Mouse (Mus musculus) hematopoietic stem cell, adult 5-6 weeks (primary cell): ENCODE measurements around the gene Atad5. TPM values are rescaled to one million over a fixed set of nuclear protein-coding genes. Genes with fewer than 3 reads are reported as not detected.
A peak's percentile ranks its signal among the peaks of the same experiment; 100 is the strongest.

Experiments
- ATAC-seq, 2 experiments: fragments of 125-278 bp in 1 of 2; replicated peaks in 1 of 2; 2 replicates each; pipeline ENCODE4 v1.8.0; 2016 to 2017; ENCODE audit warnings: inconsistent platforms in 2 of 2, mild to moderate bottlenecking in 2 of 2, moderate number of reproducible peaks in 2 of 2, low read depth in 1 of 2, moderate TSS enrichment in 1 of 2; ENCODE audit not compliant: low FRiP score in 2 of 2, poor library complexity in 2 of 2, severe bottlenecking in 2 of 2, insufficient read depth in 1 of 2, low TSS enrichment in 1 of 2
- total RNA-seq: library from RNA; stranded (forward); fragments of 172-1452, 232-1000 nt; gene quantifications from 2 replicates; pipeline ENCODE4 v1.2.3, GENCODE M21; 2017

Atad5 gene
- total RNA-seq, 1 experiment from 2014 or later: 38.5 TPM

DNA sequence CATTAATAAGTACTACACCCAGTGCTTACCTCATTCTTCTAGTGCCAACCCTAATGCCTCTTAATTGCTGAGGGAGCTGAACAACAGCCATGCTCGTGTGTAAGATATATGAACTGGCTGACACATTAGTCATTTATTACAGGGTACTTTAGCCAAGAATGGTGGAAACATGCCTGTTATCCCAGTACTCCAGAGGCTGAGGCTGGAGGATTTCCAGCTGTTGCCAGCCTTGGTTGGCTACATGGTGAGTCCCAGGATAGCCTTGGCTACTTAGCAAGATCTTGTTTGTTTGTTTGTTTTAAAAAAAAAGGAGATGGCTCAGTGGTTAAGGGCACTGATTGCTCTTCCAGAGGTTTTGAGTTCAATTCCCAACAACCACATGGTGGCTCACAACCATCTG lies 10.4 kb upstream of the Atad5 start:
- ATAC-seq: no peak

- ATAC-seq: no peak
These were observed 9.4 kb upstream of the Atad5 start for GRCm38 (mm10) chr11:80079751-80080150.

- no peak for ATAC-seq
These were observed 8.8 kb upstream of the Atad5 start for GRCm38 (mm10) chr11:80080381-80080825.

DNA sequence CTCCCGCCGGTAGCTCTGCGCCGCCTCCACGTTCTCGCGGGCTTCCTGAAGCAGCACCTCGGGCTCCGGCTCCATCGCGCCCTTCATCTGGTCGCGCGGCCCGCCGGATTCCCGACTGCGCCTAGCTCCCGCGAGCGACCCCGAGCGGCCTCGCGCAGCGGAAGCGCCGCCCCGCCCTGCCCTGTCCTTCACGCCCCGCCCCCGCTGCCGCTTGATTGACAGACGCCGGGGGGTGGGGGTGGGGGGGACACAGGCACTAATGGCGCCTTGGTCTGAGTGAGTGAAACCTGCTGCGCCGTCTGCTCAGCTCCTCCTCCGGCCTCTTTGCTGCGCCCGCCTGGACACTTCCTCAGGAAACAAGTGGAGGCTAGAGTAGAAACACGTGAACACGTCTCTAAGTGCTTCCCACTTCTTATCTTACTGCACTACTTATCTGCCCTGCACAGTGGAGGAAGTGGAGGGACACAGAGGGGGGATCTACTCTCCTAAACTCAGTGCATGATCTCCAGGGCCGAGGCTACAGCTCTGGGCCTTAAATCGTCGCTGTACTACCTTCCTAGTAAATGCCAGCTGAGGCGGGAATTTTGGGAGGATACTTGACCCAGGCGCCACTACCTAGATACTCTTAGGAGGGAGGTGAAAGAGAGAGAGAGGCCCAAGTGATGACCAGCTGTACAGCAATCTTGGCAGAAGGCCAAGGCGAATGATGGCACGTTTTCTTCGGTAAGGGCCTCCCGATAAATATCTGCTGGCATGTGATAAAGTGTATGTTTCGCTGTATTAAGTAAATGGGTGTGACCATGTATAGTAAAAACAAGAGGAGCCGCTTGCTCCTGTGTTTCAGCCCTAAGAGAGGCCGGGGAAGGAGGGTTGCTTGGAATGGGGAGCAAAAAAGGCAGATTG lies 8.1 kb upstream of the Atad5 start, which contains the start of gene Crlf3:
Gene Crlf3 (minus strand): TSS at position 166 of the 903 bp plus-strand sequence.
- peak; percentile 93 to 94 for ATAC-seq

DNA sequence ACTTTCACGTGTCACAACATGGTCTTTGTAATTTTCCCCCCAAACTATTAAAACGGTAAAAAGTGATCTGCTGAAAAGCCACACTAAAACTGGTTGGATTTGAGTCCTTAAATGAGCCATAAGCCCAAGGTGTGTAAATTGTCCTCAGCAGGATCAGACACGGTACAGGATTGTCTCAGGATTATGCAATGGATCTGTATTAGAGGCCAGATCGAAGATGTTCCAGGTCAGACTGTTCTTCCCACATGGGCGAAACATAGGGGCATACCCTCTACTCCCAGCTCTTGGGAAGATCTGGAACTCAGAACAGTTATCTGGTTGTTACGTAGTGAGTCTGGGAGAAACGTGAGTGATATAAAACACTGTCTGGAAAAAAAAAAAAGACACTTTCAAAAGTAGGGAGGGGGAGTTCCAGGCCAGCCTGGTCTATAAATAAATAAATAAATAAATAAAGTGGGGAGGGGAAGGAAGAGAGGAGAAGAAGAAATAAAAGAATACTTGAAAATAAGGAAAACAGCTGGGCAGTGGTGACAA lies 7.3 kb upstream of the Atad5 start:
- no peak for ATAC-seq

GRCm38 (mm10) chr11:80085356-80086055 lies 3.7 kb upstream of the Atad5 start:
- ATAC-seq: 0 out of 4 replicates have a peak, but pooled peaks of 1 of the 2 experiments have one; percentile 19

- peak; percentile 73 to 82 for ATAC-seq
These were observed 2.4 kb upstream of the Atad5 start for GRCm38 (mm10) chr11:80086844-80087243.

DNA sequence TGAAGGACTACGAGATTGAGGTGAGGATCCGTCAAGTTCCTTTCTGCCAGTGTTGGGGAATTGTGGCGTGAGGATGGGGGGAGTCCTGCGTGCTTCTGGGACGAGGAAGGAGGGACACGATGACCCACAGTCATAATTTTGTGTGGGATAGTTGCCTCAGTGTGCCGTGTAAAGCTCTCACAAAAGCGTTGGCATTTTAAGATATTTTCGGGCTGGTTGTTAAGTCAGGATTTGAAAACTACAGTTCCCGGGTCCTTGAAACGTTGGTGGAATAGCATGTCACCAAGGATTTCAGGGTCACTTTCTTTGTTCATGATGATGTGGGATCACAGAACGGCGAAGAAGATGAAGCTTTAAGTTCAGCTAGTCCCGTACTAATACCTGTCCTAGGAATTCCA lies 616 bp downstream of the Atad5 start:
- ATAC-seq: no peak

- ATAC-seq: no peak
These were observed 1.5 kb downstream of the Atad5 start for GRCm38 (mm10) chr11:80090555-80091164.

DNA sequence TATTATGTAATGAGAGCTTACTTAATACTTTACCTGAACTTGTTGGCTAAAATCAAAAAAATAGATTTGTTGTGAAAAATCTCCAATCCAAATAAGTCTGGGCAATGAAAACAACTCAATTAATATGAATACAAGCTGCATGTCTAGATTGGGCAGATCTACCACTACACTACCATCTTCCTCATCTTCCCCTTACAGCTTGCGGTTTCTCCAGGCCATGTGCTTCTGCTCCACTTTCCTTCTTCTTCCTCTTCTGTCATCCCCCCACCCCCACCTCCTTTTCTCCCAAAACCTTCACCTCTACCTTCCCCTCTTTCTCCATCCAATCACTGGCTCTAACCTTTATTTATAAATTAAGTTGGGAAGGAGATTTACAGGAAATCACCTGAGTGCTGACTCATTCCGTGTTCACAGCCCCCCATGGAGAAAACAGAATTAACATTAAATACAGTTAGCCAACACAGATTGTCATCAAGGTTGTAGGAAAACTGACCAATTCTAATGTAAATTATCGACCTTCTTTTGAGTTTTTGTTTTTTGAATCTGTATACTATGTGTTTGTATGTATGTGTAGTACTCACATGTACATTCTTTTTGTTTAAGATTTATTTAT lies 9.3 kb downstream of the Atad5 start:
- no peak for ATAC-seq

DNA sequence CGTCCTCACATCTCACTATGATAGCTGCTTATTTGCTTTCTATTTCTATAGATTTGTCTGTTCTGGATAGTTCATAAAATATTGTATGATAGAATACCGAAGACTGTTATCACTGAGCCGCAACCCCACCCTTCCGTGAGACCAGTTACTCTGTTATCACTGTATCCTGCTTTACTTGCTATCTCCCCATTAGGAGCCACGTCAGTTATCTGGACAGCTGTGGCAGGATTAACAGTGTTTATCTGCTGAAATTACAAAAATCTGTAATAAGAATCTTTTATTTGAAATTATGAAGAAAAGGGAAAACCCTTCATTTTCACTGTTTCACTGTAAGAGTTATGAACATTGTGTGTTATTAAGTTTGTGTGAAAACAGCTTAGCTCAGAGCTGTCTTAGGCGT lies 12.1 kb downstream of the Atad5 start:
- no peak for ATAC-seq

- no peak for ATAC-seq
These were observed 15.2 kb downstream of the Atad5 start for GRCm38 (mm10) chr11:80104407-80104806.

DNA sequence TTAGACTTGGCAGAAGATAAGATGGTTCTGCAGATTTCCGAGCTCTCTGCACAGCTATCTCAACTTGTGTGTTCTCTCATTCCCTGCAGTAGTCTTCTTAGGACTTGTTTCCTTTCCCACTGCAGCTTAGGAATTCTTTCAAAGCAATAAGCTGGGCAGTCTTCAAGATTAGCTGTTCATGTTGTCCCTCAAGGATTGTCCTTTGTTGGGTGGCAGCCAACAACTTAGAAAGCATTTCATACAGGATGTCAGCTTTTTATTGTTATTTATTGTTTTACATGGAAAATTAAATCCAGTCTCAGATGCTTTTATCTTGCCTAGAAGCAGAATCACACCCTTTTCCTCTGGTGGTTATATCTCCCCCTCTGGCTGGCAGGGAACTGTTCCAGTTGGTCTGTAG lies 27.2 kb downstream of the Atad5 start:
- ATAC-seq: no peak

DNA sequence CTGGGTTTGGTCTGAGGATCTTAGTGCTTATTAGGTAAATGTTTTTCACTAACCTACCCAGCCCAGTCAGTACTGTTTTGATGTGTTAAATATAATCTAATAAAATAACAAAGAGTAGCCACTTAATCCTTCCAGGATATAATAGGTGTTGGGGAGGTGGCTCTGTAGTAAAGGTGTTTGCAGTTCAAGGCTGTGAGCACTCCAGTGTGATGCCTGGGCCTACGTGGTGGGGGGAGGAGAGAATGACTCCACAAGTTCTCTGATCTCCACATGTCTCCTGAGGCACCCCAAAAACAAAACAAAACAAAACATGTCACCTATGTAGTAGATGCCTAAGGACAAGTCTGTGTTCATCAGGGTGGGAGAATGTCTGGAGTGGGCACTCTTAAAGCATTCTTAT lies 42.9 kb downstream of the Atad5 start:
- no peak for ATAC-seq

DNA sequence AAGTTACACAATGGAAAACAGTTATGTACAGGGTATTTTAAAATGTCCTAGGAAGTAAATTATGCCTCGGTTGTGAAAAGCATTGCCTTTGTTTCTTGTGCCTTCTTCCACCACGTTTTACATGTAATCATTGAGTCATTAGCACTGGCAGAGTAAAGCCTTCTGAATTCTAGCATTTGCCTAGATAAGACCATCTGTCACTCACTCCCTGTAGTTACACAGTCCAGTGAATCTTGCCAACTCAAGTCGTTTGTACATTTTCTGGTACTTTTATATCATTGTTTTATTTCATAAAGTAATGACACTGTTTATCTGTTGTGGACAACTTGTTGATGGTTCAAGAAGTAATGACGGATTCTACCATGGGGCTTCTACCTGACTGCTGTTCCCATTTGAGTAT lies 45.5 kb downstream of the Atad5 start:
- no peak for ATAC-seq

DNA sequence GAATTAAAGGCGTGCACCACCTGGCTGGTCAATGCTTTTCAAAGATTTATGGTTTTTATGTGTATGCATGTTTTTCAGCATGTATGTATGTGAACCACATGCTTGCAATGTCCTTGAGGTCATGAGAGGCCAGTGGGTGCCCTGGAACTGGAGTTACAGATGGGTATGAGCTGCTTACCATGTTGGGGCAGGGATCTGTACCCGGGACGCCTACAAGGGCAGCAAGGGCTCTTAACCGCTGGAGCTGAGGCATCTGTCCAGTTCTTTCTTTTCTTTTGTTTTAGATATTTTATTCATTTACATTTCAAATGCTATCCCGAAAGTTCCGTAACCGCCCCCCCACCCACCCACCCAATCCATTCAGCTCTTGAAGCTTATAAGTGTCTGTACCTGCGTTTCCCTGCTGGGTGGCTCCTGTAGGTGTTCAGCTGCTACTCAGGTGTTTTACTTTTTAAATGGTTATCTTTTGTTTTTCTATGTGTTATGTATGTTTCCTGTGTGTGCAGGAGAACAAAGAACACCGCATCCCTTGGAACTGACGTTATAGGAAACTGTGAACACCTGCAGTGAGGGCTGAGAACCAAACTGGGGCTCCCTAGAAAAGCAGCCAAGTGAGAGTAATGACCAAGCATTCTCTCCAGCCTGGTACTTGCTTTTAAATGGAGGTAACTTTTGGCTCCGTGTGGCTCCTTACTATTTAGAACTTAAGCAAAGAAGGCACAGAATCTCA lies 46.9 kb downstream of the Atad5 start:
- ATAC-seq: no peak

DNA sequence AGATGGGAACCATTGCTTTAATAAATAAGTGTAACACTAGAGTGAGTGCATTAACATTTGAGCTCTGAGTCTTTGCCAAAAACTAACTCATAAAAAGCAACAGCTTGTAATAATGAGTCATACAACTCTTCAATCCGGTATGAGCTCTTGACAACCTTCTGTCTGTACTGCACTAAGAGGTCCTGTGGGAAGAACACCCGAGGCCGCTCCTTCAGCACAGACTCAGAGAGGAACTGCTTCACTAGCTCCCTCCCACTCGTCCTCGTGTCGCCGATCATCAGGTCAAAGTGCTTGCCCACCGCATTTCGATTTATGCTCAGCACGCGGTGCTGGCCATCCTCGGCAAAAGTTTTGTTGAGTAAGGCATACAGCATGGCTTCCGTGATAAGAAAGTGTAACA lies 47.6 kb downstream of the Atad5 start:
- no peak for ATAC-seq
